Comparison of ENCODE assay signal across 13 mouse cellular contexts in genomic region chr5:99111235-99111634, GRCm38 (mm10).
DNase-seq lines count a peak whose midpoint lies in the region; ATAC-seq lines count a peak whose summit lies in the region.
"Had no signal": no experiment of that assay in that cellular context is flagged by ENCODE, and none has a peak within 500 bp of the region (broad histone marks: within the 10 kb centered on the region; RNA-seq: fewer than 3 reads in every experiment).

No protein-coding gene starts in this region.

- DNase-seq in hindbrain, embryonic 11.5 days (ENCODE audit: low spot score): peak; percentile 20
- DNase-seq in hindbrain, embryonic 10.5 days (ENCODE audit: low spot score): no peak
- peak; percentile 53 for DNase-seq in left cerebral cortex, postnatal 4 days
- DNase-seq in left cerebral cortex, postnatal 36 days (ENCODE audit: low spot score in 2 of 2): no peak
- DNase-seq in embryonic facial prominence, embryonic 14.5 days (ENCODE audit: low spot score): peak; percentile 35
- no peak for DNase-seq in hindbrain, embryonic 14.5 days (ENCODE audit: low spot score)
- no peak for DNase-seq in urinary bladder, adult 2 months (ENCODE audit: low spot score)
- no peak for DNase-seq in thymus, postnatal 25 days
- DNase-seq: cerebellum, adult 8-10 months; kidney, postnatal 36 days; liver; lung, postnatal 14 days had no signal

- H3K4me3 ChIP-seq in hindbrain, embryonic 11.5 days (ENCODE audit: low read depth, low read length): no peak overlapping the region
- no peak overlapping the region for H3K4me3 ChIP-seq in hindbrain, embryonic 10.5 days
- no peak overlapping the region for H3K4me3 ChIP-seq in embryonic facial prominence, embryonic 14.5 days (ENCODE audit: low read depth, low read length)
- no peak overlapping the region for H3K4me3 ChIP-seq in hindbrain, embryonic 14.5 days (replicated peaks; ENCODE audit: low read length)

- H3K36me3 ChIP-seq in hindbrain, embryonic 11.5 days (ENCODE audit: control insufficient read depth, insufficient read depth, low read length): no peaks in the 10 kb centered on the region
- H3K36me3 ChIP-seq in hindbrain, embryonic 10.5 days: no peaks in the 10 kb centered on the region
- H3K36me3 ChIP-seq in embryonic facial prominence, embryonic 14.5 days (ENCODE audit: control insufficient read depth, insufficient read depth, low read length): no peaks in the 10 kb centered on the region
- H3K36me3 ChIP-seq in hindbrain, embryonic 14.5 days (replicated peaks; ENCODE audit: control insufficient read depth, insufficient read depth): no peaks in the 10 kb centered on the region

- no peak overlapping the region for H3K4me2 ChIP-seq in hindbrain, embryonic 11.5 days (replicated peaks; ENCODE audit: low read depth, low read length)
- no peak overlapping the region for H3K4me2 ChIP-seq in embryonic facial prominence, embryonic 14.5 days (ENCODE audit: low read depth, low read length)
- no peak overlapping the region for H3K4me2 ChIP-seq in hindbrain, embryonic 14.5 days (replicated peaks)

- no peaks in the 10 kb centered on the region for H3K9me3 ChIP-seq in hindbrain, embryonic 11.5 days (ENCODE audit: control insufficient read depth, low read length)
- no peaks in the 10 kb centered on the region for H3K9me3 ChIP-seq in hindbrain, embryonic 10.5 days
- no peaks in the 10 kb centered on the region for H3K9me3 ChIP-seq in embryonic facial prominence, embryonic 14.5 days (ENCODE audit: control insufficient read depth, low read length)
- H3K9me3 ChIP-seq in hindbrain, embryonic 14.5 days (ENCODE audit: control insufficient read depth, low read length): no peaks in the 10 kb centered on the region

- 44% methylated on average over 4 of the region's 4 CpGs for WGBS in hindbrain, embryonic 11.5 days
- 43% methylated on average over 4 of the region's 4 CpGs for WGBS in hindbrain, embryonic 10.5 days
- WGBS in embryonic facial prominence, embryonic 14.5 days: 46% methylated on average over 4 of the region's 4 CpGs
- 26% methylated on average over 4 of the region's 4 CpGs for WGBS in hindbrain, embryonic 14.5 days

- intact Hi-C loops in left cerebral cortex, postnatal 4 days (cut with DNase I): no loop called here
- intact Hi-C loops in left cerebral cortex, postnatal 36 days (cut with DNase I): no loop called here

- no peaks in the 10 kb centered on the region for H3K4me1 ChIP-seq in hindbrain, embryonic 11.5 days (replicated peaks; ENCODE audit: control insufficient read depth, insufficient read depth, low read length)
- H3K4me1 ChIP-seq in hindbrain, embryonic 10.5 days (replicated peaks): 0 out of 2 replicates have a peak, but pooled peaks cover 3% of the 10 kb centered on the region
- no peaks in the 10 kb centered on the region for H3K4me1 ChIP-seq in embryonic facial prominence, embryonic 14.5 days (ENCODE audit: control insufficient read depth, insufficient read depth, low read length)
- H3K4me1 ChIP-seq in hindbrain, embryonic 14.5 days (replicated peaks; ENCODE audit: control insufficient read depth, insufficient read depth, low read length): no peaks in the 10 kb centered on the region

- no peaks in the 10 kb centered on the region for H3K27me3 ChIP-seq in hindbrain, embryonic 11.5 days (ENCODE audit: control insufficient read depth, insufficient read depth, low read length)
- H3K27me3 ChIP-seq in hindbrain, embryonic 10.5 days (ENCODE audit: insufficient read depth, poor library complexity, severe bottlenecking): no peaks in the 10 kb centered on the region
- H3K27me3 ChIP-seq in embryonic facial prominence, embryonic 14.5 days (replicated peaks; ENCODE audit: control insufficient read depth, insufficient read depth, low read length): no peaks in the 10 kb centered on the region
- H3K27me3 ChIP-seq in hindbrain, embryonic 14.5 days (ENCODE audit: control insufficient read depth, insufficient read depth, low read length): no peaks in the 10 kb centered on the region

- no peak overlapping the region for H3K9ac ChIP-seq in hindbrain, embryonic 11.5 days (ENCODE audit: low read depth, low read length)
- no peak overlapping the region for H3K9ac ChIP-seq in embryonic facial prominence, embryonic 14.5 days (ENCODE audit: low read depth, low read length)
- H3K9ac ChIP-seq in hindbrain, embryonic 14.5 days: no peak overlapping the region

- ATAC-seq in hindbrain, embryonic 11.5 days (ENCODE audit: low FRiP score): no peak
- ATAC-seq in embryonic facial prominence, embryonic 14.5 days (ENCODE audit: low read depth): no peak
- ATAC-seq in hindbrain, embryonic 14.5 days (ENCODE audit: low FRiP score): peak; percentile 31; the same call in 1 of the 2 replicates
- ATAC-seq: CD4-positive, CD25-positive, alpha-beta regulatory T cell, adult 4 months had no signal

- no peak overlapping the region for H3K27ac ChIP-seq in hindbrain, embryonic 11.5 days (ENCODE audit: low read depth, low read length)
- no peak overlapping the region for H3K27ac ChIP-seq in hindbrain, embryonic 10.5 days
- H3K27ac ChIP-seq in embryonic facial prominence, embryonic 14.5 days (replicated peaks; ENCODE audit: low read depth, low read length): no peak overlapping the region
- H3K27ac ChIP-seq in hindbrain, embryonic 14.5 days: no peak overlapping the region

Comparison
In these comparisons a context has a peak if more than half of its experiments do, and no peak if none do; other contexts are left out.
1. DNase-seq: peak in hindbrain, embryonic 11.5 days (single experiment), left cerebral cortex, postnatal 4 days (single experiment) and embryonic facial prominence, embryonic 14.5 days (single experiment); none in hindbrain, embryonic 10.5 days (single experiment), left cerebral cortex, postnatal 36 days (0 of 2), hindbrain, embryonic 14.5 days (single experiment), urinary bladder, adult 2 months (single experiment) and thymus, postnatal 25 days (single experiment).